Mouse (Mus musculus) urinary bladder, adult 2 months (tissue): ENCODE data around the gene Slc23a4. TPM values are rescaled to one million over a fixed set of nuclear protein-coding genes. Genes with fewer than 3 reads are reported as not detected.

Experiments
- DNase-seq: peaks from one replicate; pipeline ENCODE4 v3.0.0; 2022; ENCODE audit warnings: low spot score
- polyA plus RNA-seq: library from polyadenylated mRNA; depleted of rRNA; stranded (reverse); fragments of >200 nt; gene quantifications from 2 replicates; pipeline ENCODE4 v1.2.3, GENCODE M21; 2012

The Slc23a4 gene
- polyA plus RNA-seq, 1 experiment = 1.5 TPM

- DNase-seq = no peak
These were observed 32.4 kb downstream of the Slc23a4 start for GRCm38 (mm10) chr6:34955862-34956241.

GRCm38 (mm10) chr6:34954926-34955861, 33.0 kb downstream of the Slc23a4 start:
- no peak for DNase-seq

- no peak for DNase-seq
These were observed 36.1 kb downstream of the Slc23a4 start for GRCm38 (mm10) chr6:34951956-34952667.

- no peak for DNase-seq
These were observed 36.7 kb downstream of the Slc23a4 start for GRCm38 (mm10) chr6:34951518-34951917.

GRCm38 (mm10) chr6:34948461-34948860, 39.7 kb downstream of the Slc23a4 start:
- DNase-seq = no peak

GRCm38 (mm10) chr6:34946486-34947079, 41.6 kb downstream of the Slc23a4 start:
- no peak for DNase-seq

- DNase-seq = no peak
These were observed 44.7 kb downstream of the Slc23a4 start for GRCm38 (mm10) chr6:34943499-34943898.

GRCm38 (mm10) chr6:34942446-34942845, 45.8 kb downstream of the Slc23a4 start:
- no peak for DNase-seq

GRCm38 (mm10) chr6:34941496-34941895, 46.7 kb downstream of the Slc23a4 start:
- no peak for DNase-seq

- DNase-seq = no peak
These were observed 48.8 kb downstream of the Slc23a4 start for GRCm38 (mm10) chr6:34939451-34939850.

GRCm38 (mm10) chr6:34938929-34939325, 49.3 kb downstream of the Slc23a4 start:
- DNase-seq = no peak

- DNase-seq = no peak
These were observed 49.8 kb downstream of the Slc23a4 start for GRCm38 (mm10) chr6:34938280-34938928.

GRCm38 (mm10) chr6:34936743-34937142, 51.5 kb downstream of the Slc23a4 start:
- DNase-seq = no peak

GRCm38 (mm10) chr6:34932633-34933032, 55.6 kb downstream of the Slc23a4 start:
- no peak for DNase-seq

GRCm38 (mm10) chr6:34927594-34927993, 60.6 kb downstream of the Slc23a4 start:
- DNase-seq = no peak

GRCm38 (mm10) chr6:34927156-34927555, 61.0 kb downstream of the Slc23a4 start:
- peak; percentile 40 for DNase-seq

GRCm38 (mm10) chr6:34921941-34922340, 66.3 kb downstream of the Slc23a4 start:
- no peak for DNase-seq

- no peak for DNase-seq
These were observed 67.6 kb downstream of the Slc23a4 start for GRCm38 (mm10) chr6:34920631-34921030.

GRCm38 (mm10) chr6:34919956-34920355, 68.2 kb downstream of the Slc23a4 start, which contains the start of gene Stra8:
Stra8 (plus strand) TSS chr6:34920163.
- no peak for DNase-seq

GRCm38 (mm10) chr6:34919146-34919545, 69.1 kb downstream of the Slc23a4 start:
- no peak for DNase-seq

GRCm38 (mm10) chr6:34914462-34914861, 73.7 kb downstream of the Slc23a4 start:
- DNase-seq = no peak
